Mouse (Mus musculus) liver, embryonic 14.5 days (tissue): ENCODE measurements around the gene Cldn10. TPM values are rescaled to one million over a fixed set of nuclear protein-coding genes. Genes with fewer than 3 reads are reported as not detected.

Experiments used
- ATAC-seq: fragments of 200-750 bp; cut with Nextera tagmentation; 2 replicates; pipeline ENCODE4 v1.8.0; 2017; ENCODE audit warnings: moderate number of reproducible peaks, mild to moderate bottlenecking, moderate library complexity; ENCODE audit not compliant: insufficient read depth
- DNase-seq, 3 experiments: peaks; one replicate each; pipeline ENCODE4 v3.0.0-alpha.2; 2012 to 2013; ENCODE audit warnings: low read depth in 3 of 3, low spot score in 3 of 3
- H3K27ac ChIP-seq: fragments of 300-500 bp; sonication (generic); 2 replicates; pipeline ENCODE4 v1.5.1; 2014; ENCODE audit warnings: moderate library complexity, mild to moderate bottlenecking, control low read depth, inconsistent platforms
- H3K27me3 ChIP-seq: fragments of 300-500 bp; sonication (generic); 2 replicates; pipeline ENCODE4 v1.6.1; 2014; ENCODE audit warnings: mild to moderate bottlenecking, low read length, moderate library complexity; ENCODE audit not compliant: control insufficient read depth, insufficient read depth
- H3K36me3 ChIP-seq: fragments of 300-500 bp; sonication (generic); replicated peaks from 2 replicates; pipeline ENCODE4 v1.6.1; 2014; ENCODE audit warnings: low read depth; ENCODE audit not compliant: control insufficient read depth, insufficient read depth
- H3K4me1 ChIP-seq, 2 experiments: fragments of 200-500 bp in 1 of 2; fragments of 300-500 bp in 1 of 2; sonication (generic) in 1 of 2; replicated peaks; 2 replicates each; pipeline ENCODE4 v1.6.1; 2012 to 2014; ENCODE audit warnings: antibody characterized with exemption in 1 of 2, inconsistent platforms in 1 of 2, low read length in 1 of 2; ENCODE audit not compliant: control insufficient read depth in 2 of 2, insufficient read depth in 2 of 2
- H3K4me2 ChIP-seq: fragments of 300-500 bp; sonication (generic); 2 replicates; pipeline ENCODE4 v1.6.1; 2014; ENCODE audit warnings: low read depth, mild to moderate bottlenecking, control low read depth, moderate library complexity
- H3K4me3 ChIP-seq, 2 experiments: fragments of 200-500 bp in 1 of 2; fragments of 300-500 bp in 1 of 2; sonication (generic) in 1 of 2; 2 replicates each; pipeline ENCODE4 v1.5.1; 2012 to 2014; ENCODE audit warnings: low read depth in 2 of 2, low read length in 2 of 2, mild to moderate bottlenecking in 2 of 2, control low read depth in 1 of 2, inconsistent platforms in 1 of 2, moderate library complexity in 1 of 2; ENCODE audit not compliant: insufficient read depth in 1 of 2
- H3K9ac ChIP-seq: fragments of 300-500 bp; sonication (generic); replicated peaks from 2 replicates; pipeline ENCODE4 v1.6.1; 2014; ENCODE audit warnings: mild to moderate bottlenecking, control low read depth, moderate library complexity
- H3K9me3 ChIP-seq: fragments of 300-500 bp; sonication (generic); 2 replicates; pipeline ENCODE4 v1.6.1; 2016; ENCODE audit warnings: low read length, mixed read lengths; ENCODE audit not compliant: control insufficient read depth
- CTCF ChIP-seq: IDR thresholded peaks from 2 replicates; pipeline ENCODE4 v1.5.1; 2016; ENCODE audit warnings: antibody characterized with exemption, low read depth, control low read depth
- EP300 ChIP-seq: IDR thresholded peaks from 2 replicates; pipeline ENCODE4 v1.6.1; 2016; ENCODE audit warnings: antibody characterized with exemption, low read depth
- WGBS: fragments of 180-500 bp; shearing (Covaris S2); extraction: QIAGEN DNeasy Blood & Tissue Kit; methylation state at CpG from one replicate; pipeline ENCODE4 v1.1.7; 2014; ENCODE audit not compliant: insufficient replicate concordance; 5-methylcytosine and 5-hydroxymethylcytosine counted together
- polyA plus RNA-seq, 2 experiments: library from polyadenylated mRNA; depleted of rRNA in 1 of 2; stranded (reverse) in 1 of 2; unstranded in 1 of 2; fragments of >200 nt; fragmentation: Nextera tagmentation in 1 of 2; extraction: Ambion mirVana in 1 of 2; gene quantifications; 2 replicates each; pipeline versions ENCODE4 v1.2.1 to v1.2.3; 2012 to 2014

Cldn10 gene
- polyA plus RNA-seq, 2 experiments = 0.06 to 0.51 TPM

DNA sequence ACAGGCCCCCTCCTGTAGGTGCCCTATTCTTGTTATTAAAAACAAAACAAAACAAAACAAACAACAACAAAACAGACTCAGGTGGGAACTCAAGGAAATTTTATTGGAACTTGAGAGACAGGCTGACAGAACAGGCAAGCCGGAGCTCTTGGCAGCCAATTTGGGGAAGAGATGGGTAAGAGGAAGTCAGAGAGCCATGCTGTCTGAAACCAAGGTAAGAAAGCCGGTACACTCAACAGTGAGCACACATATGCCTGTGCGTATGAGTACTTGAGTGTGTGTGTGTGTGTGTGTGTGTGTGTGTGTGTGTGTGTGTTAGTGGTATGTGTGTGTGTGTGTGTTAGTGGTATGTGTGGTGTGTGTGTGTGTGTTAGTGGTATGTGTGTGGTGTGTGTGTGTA, 54.6 kb downstream of the Cldn10 start:
- no peaks in the 10 kb centered on the region for H3K36me3 ChIP-seq
- peaks cover 2 to 6% of the 10 kb centered on the region in 2 experiments for H3K4me1 ChIP-seq
- no peaks in the 10 kb centered on the region for H3K27me3 ChIP-seq
- no peak for DNase-seq
- no peak overlapping the region for H3K9ac ChIP-seq
- TF ChIP-seq EP300 (no peak), CTCF (no peak)
- no peak for ATAC-seq
- H3K9me3 ChIP-seq = no peaks in the 10 kb centered on the region
- H3K27ac ChIP-seq = no peak overlapping the region
- no peak overlapping the region for H3K4me2 ChIP-seq
- H3K4me3 ChIP-seq = no peak overlapping the region
- 62% methylated on average over 3 of the region's 3 CpGs for WGBS

DNA sequence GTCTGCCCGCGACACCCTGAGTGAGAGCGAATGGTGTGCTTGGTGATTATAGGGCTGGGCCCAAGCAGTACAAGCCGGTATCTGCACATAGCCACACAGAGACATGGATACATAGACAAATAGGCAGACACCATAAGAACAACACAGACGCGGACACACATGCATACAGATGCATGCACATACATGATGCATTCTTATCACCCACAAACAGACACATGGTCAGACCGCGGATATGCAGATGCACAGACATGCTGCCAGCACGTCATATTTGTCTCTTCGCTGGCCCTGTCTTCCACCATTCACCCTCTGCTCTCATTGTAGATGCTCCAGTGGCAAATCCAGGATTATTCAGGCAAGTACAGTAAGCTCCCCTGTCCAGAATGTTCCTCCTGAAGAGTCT, 59.1 kb downstream of the Cldn10 start:
- DNase-seq = peak in 2 of 3 experiments; percentile 26 to 59
- 76% methylated on average over 10 of the region's 10 CpGs for WGBS
- ATAC-seq = no peak

DNA sequence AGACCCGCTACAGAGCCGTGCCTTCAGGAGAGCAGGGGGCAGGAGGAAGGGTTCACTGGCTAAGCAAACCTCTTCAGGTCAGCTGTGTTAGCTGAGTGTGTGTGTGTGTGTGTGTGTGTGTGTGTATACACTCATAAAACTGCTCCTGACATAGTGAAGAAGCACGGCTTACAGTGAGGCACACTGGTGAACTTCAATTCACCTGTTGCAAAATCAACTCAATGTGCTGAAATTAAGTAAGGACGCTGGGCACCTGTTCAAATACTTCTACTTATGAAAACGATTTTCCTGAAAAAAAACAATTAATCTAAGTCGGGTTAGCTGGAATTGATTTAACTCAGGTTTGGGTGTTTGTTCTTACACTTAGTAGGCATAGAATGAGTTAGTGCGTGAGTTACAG, 60.5 kb downstream of the Cldn10 start:
- H3K27ac ChIP-seq = no peak overlapping the region

More for the DNA sequence above, 59.1 kb downstream of the Cldn10 start:
- Histone ChIP-seq H3K9me3 (no peaks in the 10 kb centered on the region), H3K9ac (no peak overlapping the region), H3K27me3 (no peaks in the 10 kb centered on the region), H3K4me2 (no peak overlapping the region), H3K4me1 (no peaks in the 10 kb centered on the region), H3K27ac (no peak overlapping the region), H3K36me3 (no peaks in the 10 kb centered on the region), H3K4me3 (no peak overlapping the region)
- no peak for TF ChIP-seq CTCF
- no peak for TF ChIP-seq EP300

DNA sequence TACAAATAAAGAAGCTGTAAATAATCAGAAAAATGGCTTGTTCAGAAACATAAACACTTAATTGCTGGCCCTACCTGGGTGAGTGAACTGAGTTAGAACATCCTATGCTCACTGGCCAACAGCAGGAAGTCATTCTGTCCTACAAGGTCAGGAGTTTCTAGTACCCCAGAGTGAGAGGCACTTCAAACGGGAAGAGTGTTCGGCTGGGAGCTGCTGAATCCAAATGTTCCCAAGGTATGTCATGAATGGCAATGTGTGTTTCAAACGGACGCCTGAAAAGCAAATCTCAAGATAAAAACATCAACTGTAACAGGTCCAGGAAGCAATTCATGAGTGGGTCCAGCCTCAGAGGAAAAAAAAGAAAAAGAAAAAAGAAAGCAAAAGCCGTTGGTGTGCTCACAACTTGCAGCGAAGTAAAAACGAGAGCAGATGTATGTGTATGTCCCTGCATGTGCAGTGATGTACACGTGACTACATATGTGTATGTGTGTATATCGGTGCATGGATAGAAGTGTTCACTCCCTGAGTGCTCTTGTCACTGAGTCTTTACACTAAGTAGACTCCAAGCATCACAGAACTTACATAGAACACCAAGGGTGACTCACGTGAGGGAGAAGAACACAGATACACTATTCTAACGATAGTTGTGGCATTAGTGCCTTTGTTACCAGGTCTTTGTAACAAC, 62.4 kb downstream of the Cldn10 start:
- 52% methylated on average over 11 of the region's 11 CpGs for WGBS
- Histone ChIP-seq H3K27me3 (peaks cover 14% of the 10 kb centered on the region), H3K9ac (no peak overlapping the region), H3K27ac (no peak overlapping the region), H3K9me3 (no peaks in the 10 kb centered on the region), H3K36me3 (no peaks in the 10 kb centered on the region), H3K4me1 (no peaks in the 10 kb centered on the region), H3K4me3 (no peak overlapping the region), H3K4me2 (no peak overlapping the region)
- ATAC-seq = no peak
- TF ChIP-seq EP300 (no peak), CTCF (no peak)
- no peak for DNase-seq

More for the DNA sequence above, 60.5 kb downstream of the Cldn10 start:
- no peaks in the 10 kb centered on the region for H3K9me3 ChIP-seq
- TF ChIP-seq EP300 (no peak), CTCF (no peak)
- ATAC-seq (no peak), DNase-seq (no peak)
- no peaks in the 10 kb centered on the region for H3K36me3 ChIP-seq
- no peak overlapping the region for H3K4me2 ChIP-seq
- H3K4me3 ChIP-seq = no peak overlapping the region
- no peaks in the 10 kb centered on the region for H3K4me1 ChIP-seq
- H3K9ac ChIP-seq = no peak overlapping the region
- 62% methylated on average over 7 of the region's 7 CpGs for WGBS
- no peaks in the 10 kb centered on the region for H3K27me3 ChIP-seq

DNA sequence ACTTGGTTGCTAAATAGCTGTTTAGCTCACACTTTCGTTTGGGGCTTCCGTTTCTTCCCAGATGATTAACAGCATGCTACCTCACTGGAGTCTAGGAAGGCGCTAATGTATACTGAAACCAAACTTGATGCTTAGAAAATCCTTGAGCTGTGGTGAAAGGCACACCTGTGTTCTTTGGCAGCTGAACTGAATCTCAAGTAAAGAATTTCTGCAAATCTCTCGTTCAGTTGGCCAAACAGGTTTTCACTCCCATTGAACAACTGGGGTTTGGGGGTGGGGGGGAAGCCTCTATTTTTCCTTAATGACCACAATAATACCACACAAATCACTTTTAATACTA, 63.0 kb downstream of the Cldn10 start:
- WGBS = 52% methylated on average over 4 of the region's 4 CpGs
- ATAC-seq (no peak), DNase-seq (no peak)
- Histone ChIP-seq H3K4me3 (no peak overlapping the region), H3K27me3 (peaks cover 18% of the 10 kb centered on the region), H3K9ac (no peak overlapping the region), H3K27ac (no peak overlapping the region), H3K9me3 (no peaks in the 10 kb centered on the region), H3K4me1 (no peaks in the 10 kb centered on the region), H3K36me3 (no peaks in the 10 kb centered on the region), H3K4me2 (no peak overlapping the region)
- TF ChIP-seq EP300 (no peak), CTCF (no peak)
